Mouse (Mus musculus): ENCODE data around the gene Olfr584.

Gene Olfr584

GRCm38 (mm10) chr7:103081585-103081984 lies at the start of gene Olfr584:
Gene Olfr584, plus strand, starts transcription at chr7:103081885.
- DNase-seq (ENCODE audit: extremely low read depth, low read depth, low spot score) = no peak

DNA sequence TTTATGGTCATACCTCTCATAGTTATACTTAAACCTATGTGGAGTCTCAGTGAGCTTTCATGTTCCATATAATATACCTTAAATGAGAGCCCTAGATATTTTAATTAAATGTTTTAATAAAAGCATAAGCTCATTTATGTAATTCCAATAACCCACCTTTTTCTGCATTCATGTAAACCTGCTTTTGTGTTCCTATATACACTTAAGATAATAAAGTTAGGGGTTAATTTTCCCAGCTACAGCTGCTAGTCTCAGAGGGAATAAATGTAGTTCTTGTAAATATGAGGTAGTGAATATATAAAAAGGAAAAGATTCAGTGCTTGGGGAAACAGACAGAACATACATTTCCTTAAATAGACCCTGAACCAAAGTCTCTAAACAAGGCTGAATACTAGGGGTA lies 44.0 kb upstream of the Olfr584 start, which contains the start of gene Olfr582:
Olfr582 (plus strand) TSS at position 301 of the 400 bp plus-strand sequence.
- no peak for DNase-seq (ENCODE audit: extremely low read depth, low read depth, low spot score)

GRCm38 (mm10) chr7:103051000-103051399 lies 30.7 kb upstream of the Olfr584 start, which contains the start of gene Olfr583:
Gene Olfr583, plus strand, starts transcription at chr7:103051300.
- no peak for DNase-seq (ENCODE audit: extremely low read depth, low read depth, low spot score)

DNA sequence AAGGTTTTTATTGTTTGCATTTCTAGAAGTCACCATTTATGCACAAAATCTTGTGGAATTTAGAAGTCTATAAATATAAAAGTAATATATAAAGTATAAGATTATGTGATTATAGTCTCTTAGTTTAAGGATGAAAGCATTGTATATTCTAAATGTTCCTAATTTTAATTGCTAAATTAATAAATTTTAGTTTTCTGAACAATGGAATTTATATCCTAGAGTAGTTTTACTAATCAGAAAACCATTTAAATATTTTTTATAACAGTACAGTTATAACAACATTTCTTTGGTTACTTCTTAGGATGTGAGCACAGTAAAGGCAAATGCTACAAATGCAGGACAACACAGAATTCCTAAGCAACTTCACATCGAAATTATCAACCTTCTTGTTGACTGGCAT lies 15.7 kb downstream of the Olfr584 start, which contains the start of gene Olfr585:
Olfr585 (plus strand) TSS at position 301 of the 400 bp plus-strand sequence.
- no peak for DNase-seq (ENCODE audit: extremely low read depth, low read depth, low spot score)

- DNase-seq (ENCODE audit: extremely low read depth, low read depth, low spot score) = no peak
Measured at GRCm38 (mm10) chr7:103119406-103119805, 37.7 kb downstream of the Olfr584 start.

- DNase-seq (ENCODE audit: extremely low read depth, low read depth, low spot score) = no peak
Measured at GRCm38 (mm10) chr7:103125538-103125937, 43.9 kb downstream of the Olfr584 start, which contains the start of gene Olfr586. Gene Olfr586, minus strand, starts transcription at chr7:103125638.
